Mouse (Mus musculus) hindbrain, embryonic 14.5 days (tissue): Measurements from ENCODE around the gene Magi2. TPM values are rescaled to one million over a fixed set of nuclear protein-coding genes. Genes with fewer than 3 reads are reported as not detected.

Experiments used
- ATAC-seq: fragments of 200-750 bp; cut with Nextera tagmentation; 2 replicates; pipeline ENCODE4 v1.8.0; 2017; ENCODE audit warnings: moderate number of reproducible peaks, mild to moderate bottlenecking, moderate TSS enrichment, moderate library complexity; ENCODE audit not compliant: low FRiP score
- DNase-seq: peaks from one replicate; pipeline ENCODE4 v3.0.0-alpha.2; 2015; ENCODE audit warnings: low spot score
- H3K27ac ChIP-seq: fragments of 300-500 bp; sonication (generic); 2 replicates; pipeline ENCODE4 v1.5.1; 2014; ENCODE audit warnings: mild to moderate bottlenecking, moderate library complexity
- H3K27me3 ChIP-seq: fragments of 300-500 bp; sonication (generic); 2 replicates; pipeline ENCODE4 v1.6.1; 2014; ENCODE audit warnings: mild to moderate bottlenecking, low read length, mixed read lengths; ENCODE audit not compliant: control insufficient read depth, insufficient read depth
- H3K36me3 ChIP-seq: fragments of 300-500 bp; sonication (generic); replicated peaks from 2 replicates; pipeline ENCODE4 v1.6.1; 2014; ENCODE audit not compliant: control insufficient read depth, insufficient read depth
- H3K4me1 ChIP-seq: fragments of 300-500 bp; sonication (generic); replicated peaks from 2 replicates; pipeline ENCODE4 v1.6.1; 2014; ENCODE audit warnings: antibody characterized with exemption, low read length, mixed read lengths; ENCODE audit not compliant: control insufficient read depth, insufficient read depth
- H3K4me2 ChIP-seq: fragments of 300-500 bp; sonication (generic); replicated peaks from 2 replicates; pipeline ENCODE4 v1.6.1; 2014; ENCODE audit warnings: mild to moderate bottlenecking, moderate library complexity
- H3K4me3 ChIP-seq: fragments of 300-500 bp; sonication (generic); replicated peaks from 2 replicates; pipeline ENCODE4 v1.5.1; 2014; ENCODE audit warnings: mild to moderate bottlenecking, low read length
- H3K9ac ChIP-seq: fragments of 300-500 bp; sonication (generic); 2 replicates; pipeline ENCODE4 v1.6.1; 2014
- H3K9me3 ChIP-seq: fragments of 300-500 bp; sonication (generic); 2 replicates; pipeline ENCODE4 v1.6.1; 2016; ENCODE audit warnings: low read length; ENCODE audit not compliant: control insufficient read depth
- WGBS: fragments of 180-500 bp; shearing (Covaris S2); extraction: QIAGEN DNeasy Blood & Tissue Kit; methylation state at CpG from one replicate; pipeline ENCODE4 v1.1.7; 2014; 5-methylcytosine and 5-hydroxymethylcytosine counted together
- polyA plus RNA-seq: library from polyadenylated mRNA; unstranded; fragments of >200 nt; fragmentation: Nextera tagmentation; extraction: Ambion mirVana; gene quantifications from 2 replicates; pipeline ENCODE4 v1.2.1, GENCODE M21; 2014

Magi2 gene
- polyA plus RNA-seq, 1 experiment from 2014 or later, result 25.6 TPM

DNA sequence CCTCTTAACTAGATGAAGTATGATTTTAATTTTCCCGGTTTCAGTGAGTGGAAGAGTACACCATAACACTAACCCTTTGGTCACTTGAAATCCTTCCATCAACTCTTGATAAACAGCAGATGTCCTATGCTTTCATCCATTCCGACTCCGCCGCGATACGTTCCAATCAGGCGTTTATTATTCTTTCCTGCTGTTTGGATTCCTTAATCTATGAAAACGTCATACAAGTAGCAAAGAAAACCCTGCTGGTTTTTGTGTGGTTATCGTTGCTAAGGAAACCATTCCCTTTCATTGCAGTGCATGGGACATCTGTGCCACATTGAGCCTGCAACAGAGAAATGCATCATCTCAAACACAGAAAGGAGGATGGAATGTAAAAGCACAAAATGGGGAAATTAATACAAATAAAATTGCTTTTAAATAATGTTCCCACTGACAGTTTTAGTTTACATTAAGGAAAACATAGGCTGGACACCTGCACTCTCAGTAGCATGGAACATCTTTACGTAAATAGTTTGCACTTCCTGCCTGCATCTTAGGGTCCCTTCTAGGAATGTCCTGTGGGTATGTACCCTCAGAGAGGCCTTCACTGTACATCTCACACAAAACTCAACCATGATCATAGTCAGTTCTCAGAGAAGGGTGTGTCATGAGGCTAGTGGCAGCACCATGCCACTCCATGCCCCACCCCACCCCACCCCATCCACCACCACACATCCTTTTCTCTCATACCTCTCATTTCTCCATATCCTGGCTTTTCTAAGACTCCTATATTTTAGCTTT is 914.0 kb downstream of the Magi2 start:
- 28% methylated on average over 10 of the region's 10 CpGs for WGBS
- peak; percentile 64; the same call in 1 of the 2 replicates for ATAC-seq
- Histone ChIP-seq H3K27me3 (no peaks in the 10 kb centered on the region), H3K27ac (no peak overlapping the region), H3K4me1 (peaks cover 6% of the 10 kb centered on the region), H3K4me2 (0 out of 2 replicates have a peak overlapping the region, but pooled peaks have one; percentile 4), H3K9me3 (no peaks in the 10 kb centered on the region), H3K4me3 (no peak overlapping the region), H3K36me3 (no peaks in the 10 kb centered on the region), H3K9ac (no peak overlapping the region)
- DNase-seq, result peak; percentile 40

GRCm38 (mm10) chr5:20153359-20154125 is 926.7 kb downstream of the Magi2 start:
- Histone ChIP-seq H3K4me3 (no peak overlapping the region), H3K9me3 (no peaks in the 10 kb centered on the region), H3K36me3 (no peaks in the 10 kb centered on the region), H3K27ac (no peak overlapping the region), H3K27me3 (no peaks in the 10 kb centered on the region), H3K4me1 (no peaks in the 10 kb centered on the region), H3K9ac (no peak overlapping the region), H3K4me2 (no peak overlapping the region)
- 43% methylated on average over 3 of the region's 3 CpGs for WGBS
- ATAC-seq, result no peak
- DNase-seq, result no peak

- ATAC-seq (peak; percentile 89), DNase-seq (peak; percentile 36)
- Histone ChIP-seq H3K9ac (no peak overlapping the region), H3K27me3 (no peaks in the 10 kb centered on the region), H3K4me1 (peaks cover 7% of the 10 kb centered on the region), H3K4me2 (no peak overlapping the region), H3K4me3 (no peak overlapping the region), H3K9me3 (no peaks in the 10 kb centered on the region), H3K36me3 (no peaks in the 10 kb centered on the region), H3K27ac (peak overlapping the region; percentile 38)
- WGBS, result 19% methylated on average over 5 of the region's 5 CpGs
These were observed 969.9 kb downstream of the Magi2 start for GRCm38 (mm10) chr5:20196765-20197164.

- Histone ChIP-seq H3K36me3 (no peaks in the 10 kb centered on the region), H3K27me3 (no peaks in the 10 kb centered on the region), H3K9me3 (no peaks in the 10 kb centered on the region), H3K4me2 (no peak overlapping the region), H3K4me1 (peaks cover 7% of the 10 kb centered on the region), H3K27ac (no peak overlapping the region), H3K9ac (no peak overlapping the region), H3K4me3 (no peak overlapping the region)
- ATAC-seq (no peak), DNase-seq (no peak)
- WGBS, result 68% methylated on average over 9 of the region's 9 CpGs
These were observed 970.6 kb downstream of the Magi2 start for GRCm38 (mm10) chr5:20197395-20197794.

- no peaks in the 10 kb centered on the region for H3K9me3 ChIP-seq
- WGBS, result 64% methylated on average over 1 of the region's 1 CpGs
- DNase-seq (no peak), ATAC-seq (no peak)
- no peaks in the 10 kb centered on the region for H3K36me3 ChIP-seq
- H3K4me3 ChIP-seq, result no peak overlapping the region
- no peak overlapping the region for H3K9ac ChIP-seq
- no peaks in the 10 kb centered on the region for H3K27me3 ChIP-seq
- H3K27ac ChIP-seq, result no peak overlapping the region
- H3K4me2 ChIP-seq, result no peak overlapping the region
- H3K4me1 ChIP-seq, result peaks cover 7% of the 10 kb centered on the region
These were observed 974.5 kb downstream of the Magi2 start for GRCm38 (mm10) chr5:20201348-20201747.

DNA sequence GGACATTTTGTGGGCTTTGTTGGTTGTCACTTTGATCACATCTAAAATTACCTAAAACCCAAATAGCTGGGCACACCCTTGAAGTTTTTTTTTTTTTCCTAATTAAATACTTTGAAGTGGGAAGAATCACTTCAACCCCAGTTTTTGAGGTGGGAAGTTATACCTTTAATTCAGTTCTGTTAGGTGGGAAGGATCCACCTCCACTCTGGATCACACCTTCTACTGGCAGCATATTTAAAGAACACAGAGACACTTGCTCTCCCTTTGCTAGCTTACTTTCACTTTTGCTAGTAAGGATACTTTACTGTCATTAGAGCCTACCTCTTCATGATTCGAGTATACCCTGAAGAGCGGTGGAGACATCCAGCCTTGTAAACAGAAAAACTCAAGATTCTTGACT is 981.3 kb downstream of the Magi2 start:
- Histone ChIP-seq H3K27ac (no peak overlapping the region), H3K4me3 (no peak overlapping the region), H3K27me3 (no peaks in the 10 kb centered on the region), H3K36me3 (no peaks in the 10 kb centered on the region), H3K9me3 (no peaks in the 10 kb centered on the region), H3K4me2 (no peak overlapping the region), H3K4me1 (no peaks in the 10 kb centered on the region), H3K9ac (no peak overlapping the region)
- WGBS, result 90% methylated on average over 2 of the region's 2 CpGs
- ATAC-seq (no peak), DNase-seq (no peak)

- H3K27ac ChIP-seq, result no peak overlapping the region
- no peaks in the 10 kb centered on the region for H3K36me3 ChIP-seq
- WGBS, result 73% methylated on average over 2 of the region's 2 CpGs
- H3K9ac ChIP-seq, result no peak overlapping the region
- H3K9me3 ChIP-seq, result no peaks in the 10 kb centered on the region
- H3K4me1 ChIP-seq, result no peaks in the 10 kb centered on the region
- H3K27me3 ChIP-seq, result no peaks in the 10 kb centered on the region
- no peak overlapping the region for H3K4me2 ChIP-seq
- DNase-seq (no peak), ATAC-seq (no peak)
- H3K4me3 ChIP-seq, result no peak overlapping the region
These were observed 986.5 kb downstream of the Magi2 start for GRCm38 (mm10) chr5:20213299-20213698.

DNA sequence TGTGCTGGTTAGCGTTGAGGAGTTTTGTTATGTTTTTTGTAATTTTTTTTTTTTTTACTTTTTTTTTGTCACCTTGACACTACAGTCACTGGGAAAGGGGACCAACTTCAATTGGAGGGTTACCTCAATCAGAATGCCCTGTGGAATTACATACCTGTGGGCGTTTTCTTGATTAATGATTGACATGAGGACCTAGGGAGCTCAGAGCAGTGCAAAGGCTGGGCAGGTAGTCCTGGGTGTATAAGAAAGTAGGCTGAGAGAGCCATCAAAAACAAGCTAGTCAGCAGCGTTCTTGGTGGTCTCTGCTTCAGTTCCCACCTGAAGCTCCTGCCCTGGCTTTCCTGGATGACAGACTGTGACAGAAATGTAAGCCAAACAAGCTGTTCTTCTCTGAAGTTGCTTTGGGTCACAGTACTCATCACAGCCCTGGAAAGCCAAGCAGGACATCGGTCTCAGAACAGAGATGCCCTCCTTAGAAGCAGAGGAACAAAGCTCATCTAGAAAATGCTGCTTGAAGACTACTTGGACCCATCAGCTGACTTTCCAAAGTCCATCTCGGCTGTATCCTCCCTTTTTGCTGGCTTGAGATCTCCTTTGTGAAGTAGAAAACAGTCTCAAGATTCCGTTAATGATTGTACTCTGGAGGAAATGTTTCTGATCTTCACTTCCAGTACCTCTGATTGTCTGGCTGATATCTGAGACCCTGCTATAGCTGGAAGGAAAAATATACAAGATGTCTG is 999.8 kb downstream of the Magi2 start:
- Histone ChIP-seq H3K27me3 (no peaks in the 10 kb centered on the region), H3K4me2 (no peak overlapping the region), H3K9ac (no peak overlapping the region), H3K4me3 (no peak overlapping the region), H3K4me1 (peaks cover 9% of the 10 kb centered on the region; the same call in 1 of the 2 replicates), H3K27ac (no peak overlapping the region), H3K9me3 (no peaks in the 10 kb centered on the region), H3K36me3 (no peaks in the 10 kb centered on the region)
- ATAC-seq (no peak), DNase-seq (no peak)
- 87% methylated on average over 6 of the region's 6 CpGs for WGBS
